Mouse (Mus musculus): ENCODE results near the gene Car1. TPM values are rescaled to one million over a fixed set of nuclear protein-coding genes. Genes with fewer than 3 reads are reported as not detected.
"Not testable (repeated sequence)": the region's sequence is repeated elsewhere in the genome, so short reads cannot be mapped to it uniquely, and the experiment has no call there.

The Car1 gene
- total RNA-seq (2021) = not detected
- long read RNA-seq, experiment 1, partial matches to known transcripts = 0 of 8 reads
- long read RNA-seq, experiment 1, other reads (novel, unspliced or antisense) = 8 of 8 reads
- long read RNA-seq, experiment 2, partial matches to known transcripts = 0 of 6 reads
- long read RNA-seq, experiment 2, other reads (novel, unspliced or antisense) = 6 of 6 reads

DNA sequence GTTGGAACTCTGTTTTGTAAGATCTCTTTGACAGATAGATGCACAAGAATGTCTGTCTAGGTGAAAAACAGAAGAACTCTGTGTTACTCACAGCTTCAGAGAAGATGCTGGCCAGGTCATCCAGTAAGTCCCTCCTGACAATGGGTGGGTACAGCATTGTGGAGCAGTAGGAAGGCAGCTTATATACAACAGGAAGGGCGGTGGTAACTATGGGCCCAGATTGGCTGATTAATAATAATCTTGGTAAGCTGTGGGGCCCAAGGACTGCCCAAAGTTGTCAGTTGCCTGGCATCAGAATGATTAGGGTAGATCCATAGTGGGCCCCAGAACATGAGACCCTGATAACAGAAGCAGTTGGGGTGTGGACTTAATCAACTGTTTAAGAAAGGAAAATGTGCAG is at the start of gene Car1:
TSS of gene Car1 (minus strand) at position 158 of the 400 bp plus-strand sequence.
- no peak for DNase-seq

DNA sequence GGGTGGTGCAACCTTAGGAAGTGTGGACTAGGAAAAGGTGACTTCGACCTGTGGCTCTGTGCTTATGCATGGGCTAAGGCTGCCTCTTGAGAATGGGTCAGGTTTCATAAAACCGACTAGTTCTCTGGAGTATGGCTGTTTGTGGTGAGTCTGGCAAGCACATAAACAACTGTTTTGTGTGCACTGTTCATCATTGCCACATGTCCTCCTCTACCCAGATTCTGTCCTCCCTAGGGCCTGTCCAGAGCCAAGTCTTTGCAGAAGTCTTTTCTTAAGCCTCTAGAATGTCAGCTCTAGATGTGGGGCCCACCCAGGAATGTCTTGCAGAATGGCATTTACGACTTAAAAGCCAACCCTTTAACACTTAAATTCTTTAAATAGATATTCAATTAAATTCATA is 49.7 kb upstream of the Car1 start:
- DNase-seq = no peak

DNA sequence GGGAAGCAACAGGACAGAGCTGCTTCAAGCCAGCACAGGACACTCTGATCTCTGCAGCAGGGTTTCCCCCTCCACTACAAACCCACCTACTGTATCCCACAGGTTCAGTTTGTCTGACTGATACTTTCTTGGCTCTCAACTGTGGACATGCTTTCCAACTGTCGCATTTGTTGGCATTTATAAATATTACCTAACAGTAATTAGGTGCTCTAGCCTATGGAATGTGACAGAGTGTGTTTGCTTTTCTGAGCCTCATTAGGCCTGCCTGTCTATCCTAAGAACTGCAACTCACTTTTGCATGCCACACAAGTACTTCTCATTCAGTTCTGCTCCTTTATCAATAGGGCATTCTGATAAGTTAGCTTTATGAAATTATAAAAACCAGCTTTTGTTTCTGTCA is 46.3 kb upstream of the Car1 start:
- DNase-seq = no peak

DNA sequence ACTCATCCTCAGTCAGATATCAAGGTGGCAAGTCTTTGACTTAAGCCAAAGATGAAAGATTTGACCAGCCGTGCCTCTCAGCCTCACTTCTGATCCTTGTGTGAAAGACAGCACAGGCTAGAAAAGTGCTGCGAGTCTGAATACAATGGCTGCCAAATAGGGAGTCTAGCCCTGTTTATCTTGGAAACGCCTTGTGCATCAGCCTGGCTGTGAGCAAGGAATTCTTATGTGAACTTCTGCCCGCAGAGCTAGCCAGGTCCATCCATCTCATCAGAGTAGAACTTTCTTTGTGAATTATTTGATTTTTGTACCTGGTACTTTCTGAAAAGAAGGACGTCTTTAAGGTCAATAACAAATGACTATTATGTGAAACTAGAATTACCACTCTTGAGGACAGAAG is 45.8 kb upstream of the Car1 start:
- DNase-seq = no peak

- no peak for DNase-seq
Observed at GRCm38 (mm10) chr3:14848587-14849254, 40.6 kb upstream of the Car1 start.

- DNase-seq = no peak
Observed at GRCm38 (mm10) chr3:14839466-14840118, 31.4 kb upstream of the Car1 start.

GRCm38 (mm10) chr3:14838936-14839335 is 30.8 kb upstream of the Car1 start:
- DNase-seq = no peak

- peak; percentile 7 to 39 for DNase-seq
Observed at GRCm38 (mm10) chr3:14832766-14833165, 24.6 kb upstream of the Car1 start.

- no peak for DNase-seq
Observed at GRCm38 (mm10) chr3:14831219-14831835, 23.2 kb upstream of the Car1 start.

DNA sequence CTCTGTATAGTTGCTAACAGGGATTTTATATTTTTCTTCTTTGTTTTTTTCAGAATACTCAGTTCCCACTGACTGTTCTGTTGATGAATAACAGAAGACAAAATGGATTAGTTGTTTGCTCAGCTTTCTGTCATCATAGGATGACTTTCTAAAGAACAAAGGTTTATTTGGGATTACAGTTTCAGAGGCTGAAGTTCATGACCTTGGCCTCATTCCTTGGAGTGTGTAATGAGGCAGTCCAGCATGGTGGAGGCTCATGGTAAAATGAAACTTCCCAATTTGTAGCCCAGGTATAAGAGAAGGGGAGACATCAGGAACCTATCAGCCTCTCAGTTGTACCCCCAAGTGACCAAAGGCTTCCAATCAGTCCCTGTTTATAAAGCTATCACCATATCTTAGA is 20.7 kb upstream of the Car1 start:
- no peak for DNase-seq

- DNase-seq = no peak
Observed at GRCm38 (mm10) chr3:14819844-14820504, 11.8 kb upstream of the Car1 start.

DNA sequence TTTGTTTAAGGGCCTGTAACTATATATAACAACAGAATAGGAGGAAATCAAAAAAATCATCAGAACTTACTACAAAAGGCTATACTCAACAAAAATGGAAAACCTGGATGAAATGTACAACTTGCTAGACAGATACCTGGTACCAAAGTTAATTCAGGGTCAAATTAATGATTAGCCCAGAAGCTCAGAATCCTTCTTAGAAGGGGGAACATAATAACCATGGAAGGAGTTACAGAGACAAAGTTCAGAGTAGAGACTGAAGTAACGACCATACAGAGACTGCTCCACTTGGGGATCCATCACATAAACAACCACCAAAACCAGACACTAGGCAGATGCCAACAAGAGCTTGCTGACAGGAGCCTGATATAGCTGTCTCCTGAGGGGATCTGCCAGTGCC is 7.2 kb upstream of the Car1 start:
- DNase-seq = not testable (repeated sequence)

GRCm38 (mm10) chr3:14806702-14807101 is 1.5 kb downstream of the Car1 start:
- no peak for DNase-seq

DNA sequence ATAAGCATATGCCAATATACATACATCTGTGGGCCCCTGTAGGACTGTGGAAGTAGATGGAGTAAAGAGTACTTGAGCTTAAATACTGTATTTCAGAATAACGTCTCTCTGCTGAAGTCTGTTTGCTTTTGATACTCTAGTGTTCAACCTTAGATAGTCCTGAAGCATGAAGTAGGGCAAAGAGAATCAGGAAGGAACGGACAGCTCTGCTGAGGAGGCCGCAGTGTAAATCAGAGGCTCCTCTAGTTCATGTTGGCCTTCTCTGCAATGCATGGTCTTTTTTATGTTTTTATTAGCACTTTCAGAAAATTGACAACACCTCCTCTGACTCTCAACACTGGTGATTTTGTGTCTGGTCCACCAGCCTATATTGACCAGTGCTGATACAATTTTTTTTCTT is 2.2 kb downstream of the Car1 start:
- no peak for DNase-seq

- DNase-seq = no peak
Observed at GRCm38 (mm10) chr3:14804906-14805305, 3.3 kb downstream of the Car1 start.

- DNase-seq = no peak
Observed at GRCm38 (mm10) chr3:14797069-14797468, 11.1 kb downstream of the Car1 start.

DNA sequence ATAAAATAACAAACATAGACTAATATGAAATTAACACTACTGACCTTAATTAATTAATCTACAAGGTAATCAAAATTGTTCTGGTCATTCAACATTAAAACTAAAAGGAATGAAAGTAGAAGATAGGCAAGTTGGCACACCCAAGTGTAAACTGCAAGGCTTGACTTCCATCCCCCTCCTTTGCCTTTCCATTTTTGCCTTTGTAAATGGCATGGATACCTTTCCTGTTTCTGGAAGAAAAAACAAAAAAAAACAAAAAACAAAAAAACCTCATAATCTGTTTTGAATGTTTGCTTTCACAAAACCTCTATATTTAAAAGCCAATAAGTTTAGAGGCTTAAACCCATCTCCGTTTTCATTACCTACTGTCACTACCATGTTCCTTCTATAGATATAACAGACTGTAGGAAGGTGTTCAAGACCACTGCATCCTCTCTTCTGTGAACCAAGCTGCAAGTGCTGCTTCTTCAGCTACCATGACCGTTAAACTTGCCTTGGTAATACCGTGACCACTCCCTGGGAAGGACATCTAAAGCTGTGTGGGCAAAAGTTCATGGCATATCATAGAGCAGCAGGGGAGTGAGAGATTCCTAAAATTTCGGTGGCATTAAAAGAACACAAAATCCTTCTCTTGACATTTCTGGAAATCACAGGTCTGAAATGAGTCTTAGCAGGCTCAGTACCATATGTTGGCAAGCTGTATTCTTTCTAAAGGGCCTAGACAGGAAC is 12.7 kb downstream of the Car1 start:
- DNase-seq = no peak

- no peak for DNase-seq
Observed at GRCm38 (mm10) chr3:14792032-14792431, 16.1 kb downstream of the Car1 start.

- peak in 1 of 2 experiments; percentile 3 for DNase-seq
Observed at GRCm38 (mm10) chr3:14787607-14788006, 20.6 kb downstream of the Car1 start.

- DNase-seq = peak; percentile 5 to 20
Observed at GRCm38 (mm10) chr3:14787136-14787535, 21.0 kb downstream of the Car1 start.

GRCm38 (mm10) chr3:14786551-14787079 is 21.6 kb downstream of the Car1 start:
- DNase-seq = peak in 1 of 2 experiments; percentile 4

GRCm38 (mm10) chr3:14785353-14785752 is 22.8 kb downstream of the Car1 start:
- no peak for DNase-seq
